Mouse (Mus musculus): Measurements from ENCODE around the gene Armh3. TPM values are rescaled to one million over a fixed set of nuclear protein-coding genes. Genes with fewer than 3 reads are reported as not detected.

Armh3 gene
- polyA plus RNA-seq (2014; fragmentation: Illumina TruSeq; extraction: RNeasy Lipid Tissue Mini Kit (QIAGEN cat#74804); ENCODE audit: low read depth, low replicate concordance): 11.6 TPM

DNA sequence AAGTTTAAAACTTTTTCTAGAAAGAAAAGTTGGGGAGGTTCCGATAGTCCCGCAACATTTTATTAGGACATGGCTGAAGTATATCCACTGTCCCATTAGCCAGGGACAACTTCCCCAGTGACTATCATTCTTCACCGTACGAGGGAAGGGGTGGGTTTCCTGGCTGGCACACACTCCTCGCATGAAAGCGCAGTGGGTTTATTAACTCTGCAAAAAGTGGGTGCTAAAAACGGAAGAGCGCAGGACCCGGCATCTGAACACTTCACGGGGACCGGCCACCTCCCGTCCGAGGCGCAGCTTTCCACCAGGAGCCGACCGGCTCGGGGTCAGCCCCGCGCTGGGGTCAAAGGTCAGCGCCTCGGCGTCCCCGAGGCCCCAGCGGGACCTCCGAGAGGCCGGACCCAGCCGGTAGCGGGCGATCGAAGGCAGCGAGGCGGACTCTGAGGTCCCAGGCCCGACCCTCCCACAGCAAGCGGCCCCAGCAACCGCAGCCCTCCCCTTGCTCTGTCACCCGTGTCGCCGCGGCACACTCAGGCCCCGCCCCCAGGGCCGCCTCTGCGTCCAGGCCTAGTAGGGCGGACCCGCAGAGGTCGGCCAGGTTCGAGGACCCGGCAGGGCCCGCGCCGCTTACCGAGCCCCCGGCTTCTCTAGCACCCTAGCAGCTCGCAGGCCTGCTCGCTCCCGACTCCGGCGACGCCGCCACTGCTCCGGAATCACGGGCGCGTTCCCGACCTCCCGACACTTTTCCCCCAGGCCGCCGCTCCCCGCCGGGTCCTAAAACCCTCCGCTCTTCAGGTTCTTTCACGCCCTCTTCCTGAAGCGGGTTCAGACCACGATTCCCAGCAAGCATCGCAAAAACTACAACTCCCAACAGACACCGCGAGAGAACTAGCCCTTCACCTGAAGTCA lies at the start of gene Armh3:
Gene Armh3, minus strand, starts transcription at position 704 of the 909 bp plus-strand sequence.

DNA sequence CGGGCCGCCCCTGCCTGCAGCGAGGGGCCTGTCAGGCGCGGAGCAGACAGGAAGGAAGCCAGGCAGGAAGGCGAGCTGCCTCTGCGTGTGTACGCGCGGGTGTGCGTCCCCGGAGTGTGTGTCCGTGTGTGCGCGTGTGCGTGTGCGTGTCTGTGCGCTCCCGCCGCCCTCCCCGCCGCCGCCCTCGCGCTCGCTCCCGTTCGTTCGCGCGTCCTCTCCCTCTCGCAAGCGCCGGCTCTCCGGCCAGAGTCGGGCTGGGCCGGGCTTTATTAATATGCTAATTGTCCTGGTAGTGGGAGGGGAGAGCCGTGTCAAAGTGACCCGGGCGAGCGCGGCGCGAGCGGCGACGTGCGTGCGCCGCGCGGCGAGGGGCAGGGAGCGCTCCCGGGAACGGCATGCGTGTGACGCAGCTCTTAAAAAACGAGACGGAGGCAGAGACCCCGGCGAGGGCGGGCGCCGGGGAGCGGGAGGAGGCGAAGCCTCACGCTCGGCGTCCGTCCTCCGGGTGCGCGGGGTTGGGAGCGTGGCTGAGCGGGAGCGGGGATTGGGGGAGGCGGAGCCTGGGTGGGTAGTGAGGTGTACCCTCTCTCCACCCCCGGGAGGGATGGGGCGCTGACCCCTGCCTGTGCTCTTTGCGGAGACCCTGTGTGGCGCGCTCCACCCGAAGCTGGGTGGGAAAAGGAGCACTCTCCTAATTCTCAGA lies 46.9 kb upstream of the Armh3 start, which contains the start of gene Ldb1:
Gene Ldb1, minus strand, starts transcription at position 222 of the 703 bp plus-strand sequence.

DNA sequence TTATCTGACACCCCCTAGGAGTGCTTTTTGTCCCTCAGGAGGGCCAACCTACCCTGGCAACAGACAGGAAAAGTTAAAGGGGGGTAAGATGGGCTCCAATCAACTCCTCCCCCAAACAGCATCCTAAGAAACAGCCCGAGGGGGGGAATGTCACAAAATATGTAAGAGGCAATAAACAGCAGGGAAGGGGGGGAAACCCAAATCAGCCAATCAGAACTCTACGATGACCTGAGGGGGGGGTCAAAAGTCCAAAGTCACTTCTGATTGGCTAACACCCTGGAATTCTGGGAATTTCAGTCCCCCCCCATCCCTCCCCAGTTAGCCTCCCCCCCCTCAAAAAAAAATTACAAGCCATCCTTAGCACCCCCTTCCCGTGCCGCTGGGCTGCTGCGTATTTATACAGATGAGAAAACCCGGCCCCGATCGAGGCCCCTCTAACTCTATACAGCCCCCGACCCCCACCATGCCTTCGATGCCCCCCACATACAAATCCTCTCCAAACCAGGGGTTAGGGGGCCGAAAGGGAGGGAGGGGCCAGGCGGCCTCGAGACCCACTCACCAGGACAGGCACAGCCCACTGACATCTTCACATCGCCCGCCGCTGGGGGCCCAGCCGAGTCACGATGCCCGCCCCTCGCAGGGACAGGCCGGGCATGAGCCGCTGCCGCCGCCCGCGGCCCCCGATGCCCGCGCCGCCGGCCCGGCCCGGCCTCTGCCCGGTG lies 46.1 kb upstream of the Armh3 start, which contains the start of gene Pprc1:
Gene Pprc1, plus strand, starts transcription at position 616 of the 722 bp plus-strand sequence.

DNA sequence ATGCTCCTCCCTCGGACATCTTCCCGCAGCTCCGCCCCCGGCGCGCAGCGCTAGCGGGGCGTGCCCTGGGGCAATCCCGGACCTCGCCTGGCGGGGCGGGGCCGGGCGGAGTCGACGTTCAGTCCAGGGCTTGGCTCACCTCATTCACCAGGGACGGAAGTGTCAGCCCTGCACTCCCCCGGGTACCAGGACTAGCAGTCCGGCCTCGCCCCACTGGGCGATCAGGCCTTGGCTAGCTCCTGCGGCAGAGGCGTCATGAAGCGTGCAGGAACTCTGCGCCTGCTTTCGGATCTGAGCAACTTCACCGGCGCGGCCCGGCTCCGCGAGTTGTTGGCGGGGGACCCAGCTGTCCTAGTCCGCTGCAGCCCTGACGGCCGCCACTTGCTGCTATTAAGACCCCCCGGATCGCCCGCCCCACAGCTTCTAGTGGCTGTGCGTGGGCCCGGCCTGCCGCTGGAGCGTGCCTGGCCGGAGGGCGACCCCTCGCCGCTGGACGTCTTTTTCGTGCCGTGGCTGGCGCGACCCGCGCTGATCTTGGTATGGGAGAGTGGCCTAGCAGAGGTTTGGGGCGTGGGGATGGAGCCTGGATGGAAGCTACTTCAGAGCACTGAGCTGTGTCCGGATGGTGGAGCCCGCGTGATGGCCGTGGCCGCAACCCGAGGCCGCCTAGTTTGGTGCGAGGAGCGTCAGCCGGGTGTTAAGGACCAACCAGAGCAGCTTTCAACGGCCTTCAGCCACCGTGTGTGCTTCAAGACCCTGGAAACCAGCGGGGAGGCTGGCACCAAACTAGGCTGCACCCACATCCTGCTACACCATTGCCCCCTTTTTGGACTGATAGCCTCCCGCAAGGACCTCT lies 5.3 kb upstream of the Armh3 start, which contains the start of gene Hps6:
Gene Hps6, plus strand, starts transcription at position 138 of the 856 bp plus-strand sequence.

DNA sequence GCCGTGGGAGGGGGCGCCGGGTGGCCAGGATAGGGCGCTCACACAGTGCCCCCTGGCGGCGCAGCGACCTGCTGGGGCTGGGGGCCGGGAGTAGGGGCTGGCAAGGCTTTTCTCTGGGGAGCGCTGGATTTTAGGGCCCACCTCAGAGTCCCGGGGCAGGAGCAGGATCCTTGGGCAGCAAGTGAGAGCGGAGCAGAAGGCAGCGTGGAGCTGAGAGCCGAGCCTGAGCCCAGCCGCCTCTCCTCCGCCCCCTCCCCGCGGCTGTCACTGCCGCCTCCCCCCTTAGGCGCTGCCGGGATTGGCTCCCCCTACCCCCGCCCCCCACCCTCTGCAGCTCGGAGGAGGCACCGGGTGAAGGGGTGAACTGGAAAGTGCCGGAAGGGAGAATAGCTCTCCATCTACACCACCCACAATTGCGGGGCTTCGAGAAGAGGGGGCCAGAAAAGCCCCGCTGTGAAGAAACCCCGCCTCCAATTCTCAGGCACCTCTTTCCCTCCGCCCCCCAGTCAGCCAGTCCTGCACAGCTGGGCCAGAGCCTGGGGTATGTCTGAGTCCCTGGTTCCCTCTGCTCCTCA lies 182.4 kb downstream of the Armh3 start, which contains the start of gene Kcnip2:
Gene Kcnip2, minus strand, starts transcription at position 231 of the 575 bp plus-strand sequence.

DNA sequence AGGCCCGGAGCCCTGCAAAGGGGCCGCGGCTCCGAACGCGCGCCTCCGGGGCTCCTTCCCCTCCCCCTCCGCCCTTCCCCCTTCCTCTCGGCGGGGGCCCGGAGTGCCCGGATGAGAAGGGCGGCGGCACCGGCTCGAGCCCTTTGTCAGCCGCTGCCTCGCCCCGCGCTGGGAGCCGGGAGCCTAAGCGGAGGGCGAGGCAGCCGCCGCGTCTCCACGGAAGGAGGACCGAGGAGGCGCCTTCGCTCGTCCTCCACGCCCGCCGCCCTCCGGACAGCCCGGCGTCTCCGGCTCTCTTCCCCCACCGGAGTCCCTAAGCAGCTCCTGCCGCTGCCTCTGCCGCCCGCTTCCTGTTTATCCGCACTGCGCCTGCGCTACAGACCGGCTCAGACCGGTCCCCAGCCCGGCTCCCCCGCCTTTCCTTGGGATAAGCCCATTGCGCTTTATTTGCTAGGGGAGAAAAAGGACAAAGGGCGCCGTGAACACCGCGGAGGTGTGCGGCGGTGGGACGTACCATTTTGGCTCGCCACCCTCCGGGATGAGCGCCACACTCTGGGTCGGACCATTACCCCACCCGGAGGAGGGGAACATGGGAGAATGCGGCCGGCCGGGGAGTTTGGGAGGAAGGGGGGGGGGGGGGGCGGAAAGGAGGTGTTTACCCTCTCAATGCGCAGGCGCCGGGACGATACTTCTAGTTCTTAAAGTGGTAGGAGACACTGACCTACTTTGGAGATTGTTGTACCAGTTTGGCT lies 214.9 kb downstream of the Armh3 start, which contains the start of gene Mgea5:
Gene Mgea5, minus strand, starts transcription at position 657 of the 752 bp plus-strand sequence.

Other genes starting within 250 kb of the Armh3 start
- 54.3 TPM for gene Npm3, start 248.9 kb downstream of the Armh3 start, polyA plus RNA-seq (2014; fragmentation: Illumina TruSeq; extraction: RNeasy Lipid Tissue Mini Kit (QIAGEN cat#74804); ENCODE audit: low read depth, low replicate concordance)
- gene Mgea5, start 214.7 kb downstream of the Armh3 start, polyA plus RNA-seq (2014; fragmentation: Illumina TruSeq; extraction: RNeasy Lipid Tissue Mini Kit (QIAGEN cat#74804); ENCODE audit: low read depth, low replicate concordance): 62.6 TPM
- gene Kcnip2, start 182.4 kb downstream of the Armh3 start, polyA plus RNA-seq (2014; fragmentation: Illumina TruSeq; extraction: RNeasy Lipid Tissue Mini Kit (QIAGEN cat#74804); ENCODE audit: low read depth, low replicate concordance): 1.4 TPM
- gene Hps6, start 5.0 kb upstream of the Armh3 start, polyA plus RNA-seq (2014; fragmentation: Illumina TruSeq; extraction: RNeasy Lipid Tissue Mini Kit (QIAGEN cat#74804); ENCODE audit: low read depth, low replicate concordance): 6.9 TPM
- 13.0 TPM for gene Pprc1, start 46.4 kb upstream of the Armh3 start, polyA plus RNA-seq (2014; fragmentation: Illumina TruSeq; extraction: RNeasy Lipid Tissue Mini Kit (QIAGEN cat#74804); ENCODE audit: low read depth, low replicate concordance)
- gene Ldb1, start 46.7 kb upstream of the Armh3 start, polyA plus RNA-seq (2014; fragmentation: Illumina TruSeq; extraction: RNeasy Lipid Tissue Mini Kit (QIAGEN cat#74804); ENCODE audit: low read depth, low replicate concordance): 125 TPM
- gene Nolc1, start 77.4 kb upstream of the Armh3 start, polyA plus RNA-seq (2014; fragmentation: Illumina TruSeq; extraction: RNeasy Lipid Tissue Mini Kit (QIAGEN cat#74804); ENCODE audit: low read depth, low replicate concordance): 28.5 TPM
- gene Elovl3, start 133.4 kb upstream of the Armh3 start, polyA plus RNA-seq (2014; fragmentation: Illumina TruSeq; extraction: RNeasy Lipid Tissue Mini Kit (QIAGEN cat#74804); ENCODE audit: low read depth, low replicate concordance): not detected
- not detected for gene Pitx3, start 149.8 kb upstream of the Armh3 start, polyA plus RNA-seq (2014; fragmentation: Illumina TruSeq; extraction: RNeasy Lipid Tissue Mini Kit (QIAGEN cat#74804); ENCODE audit: low read depth, low replicate concordance)
- gene Gbf1, start 154.0 kb upstream of the Armh3 start, polyA plus RNA-seq (2014; fragmentation: Illumina TruSeq; extraction: RNeasy Lipid Tissue Mini Kit (QIAGEN cat#74804); ENCODE audit: low read depth, low replicate concordance): 53.3 TPM